Mouse (Mus musculus) G1E (cell line): ENCODE data around the gene Phldb1.
A peak's percentile ranks its signal among the peaks of the same experiment; 100 is the strongest.

Experiments
- CTCF ChIP-seq: IDR thresholded peaks from 2 replicates; pipeline ENCODE4 v1.5.1; 2012; ENCODE audit warnings: low read depth, low read length, inconsistent platforms, mixed read lengths
- POLR2AphosphoS5 ChIP-seq: IDR thresholded peaks from 2 replicates; pipeline ENCODE4 v1.6.1; 2012; ENCODE audit warnings: low read depth, low read length, inconsistent platforms; ENCODE audit not compliant: insufficient replicate concordance
- TAL1 ChIP-seq: conservative IDR thresholded peaks from 2 replicates; pipeline ENCODE4 v1.6.1; 2012; ENCODE audit warnings: low read depth, low read length, inconsistent platforms, mixed read lengths

- TF ChIP-seq CTCF (peak; percentile 29; the same call in 1 of the 2 replicates), TAL1 (no peak), POLR2AphosphoS5 (no peak)
These were observed 25.4 kb downstream of the Phldb1 start for GRCm38 (mm10) chr9:44709600-44709999.
